Mouse (Mus musculus): ENCODE results near the gene Echdc1. TPM values are rescaled to one million over a fixed set of nuclear protein-coding genes. Genes with fewer than 3 reads are reported as not detected.

Gene Echdc1
- polyA plus RNA-seq, 1 experiment, result 32.7 TPM

Other genes with a start within 250 kb of the Echdc1 start
- 0.25 and 0.36 TPM in 2 replicates for gene Soga3, start 169.3 kb upstream of the Echdc1 start, polyA plus RNA-seq (2012; rRNA removed)
- gene Gm49353, start 114.2 kb upstream of the Echdc1 start, polyA plus RNA-seq (2012; rRNA removed), result 0.11 TPM in 1 of 2 replicates, not detected in the other
- 7.5 and 8.4 TPM in 2 replicates for gene 9330159F19Rik, start 101.6 kb upstream of the Echdc1 start, polyA plus RNA-seq (2012; rRNA removed)
- gene Rnf146, start 49.3 kb downstream of the Echdc1 start, polyA plus RNA-seq (2012; rRNA removed), result 63.8 and 67.7 TPM in 2 replicates
- 3.3 and 3.6 TPM in 2 replicates for gene Rspo3, start 222.7 kb downstream of the Echdc1 start, polyA plus RNA-seq (2012; rRNA removed)